Mouse (Mus musculus) stomach, embryonic 14.5 days (tissue): Measurements from ENCODE around the gene Frmd3. TPM values are rescaled to one million over a fixed set of nuclear protein-coding genes. Genes with fewer than 3 reads are reported as not detected.
"Not testable (repeated sequence)": the region's sequence is repeated elsewhere in the genome, so short reads cannot be mapped to it uniquely, and the experiment has no call there.

Source experiments
- ATAC-seq: fragments of 200-750 bp; cut with Nextera tagmentation; 2 replicates; pipeline ENCODE4 v1.8.0; 2017; ENCODE audit warnings: low read depth, moderate TSS enrichment; ENCODE audit not compliant: insufficient number of reproducible peaks, insufficient read depth, low FRiP score
- H3K27ac ChIP-seq: fragments of 300-500 bp; sonication (generic); 2 replicates; pipeline ENCODE4 v1.5.1; 2014; ENCODE audit warnings: mild to moderate bottlenecking, low read length, moderate library complexity, mixed read lengths
- H3K27me3 ChIP-seq: fragments of 300-500 bp; sonication (generic); 2 replicates; pipeline ENCODE4 v1.6.1; 2014; ENCODE audit warnings: low read length, control low read depth, mixed read lengths; ENCODE audit not compliant: control insufficient read depth, insufficient read depth
- H3K36me3 ChIP-seq: fragments of 300-500 bp; sonication (generic); 2 replicates; pipeline ENCODE4 v1.6.1; 2014; ENCODE audit warnings: mild to moderate bottlenecking, control low read depth, low read length, moderate library complexity, mixed read lengths; ENCODE audit not compliant: control insufficient read depth, insufficient read depth
- H3K4me1 ChIP-seq: fragments of 300-500 bp; sonication (generic); 2 replicates; pipeline ENCODE4 v1.6.1; 2014; ENCODE audit warnings: low read length, control low read depth, mixed read lengths; ENCODE audit not compliant: control insufficient read depth, insufficient read depth
- H3K4me2 ChIP-seq: fragments of 300-500 bp; sonication (generic); replicated peaks from 2 replicates; pipeline ENCODE4 v1.6.1; 2014; ENCODE audit warnings: low read depth, low read length, control low read depth
- H3K4me3 ChIP-seq: fragments of 300-500 bp; sonication (generic); 2 replicates; pipeline ENCODE4 v1.5.1; 2014; ENCODE audit warnings: low read depth, low read length, control low read depth
- H3K9ac ChIP-seq: fragments of 300-500 bp; sonication (generic); replicated peaks from 2 replicates; pipeline ENCODE4 v1.6.1; 2014; ENCODE audit warnings: low read depth, mild to moderate bottlenecking, control low read depth, low read length, moderate library complexity, mixed read lengths
- H3K9me3 ChIP-seq: fragments of 300-500 bp; sonication (generic); 2 replicates; pipeline ENCODE4 v1.6.1; 2016; ENCODE audit warnings: low read depth, low read length, control low read depth; ENCODE audit not compliant: control insufficient read depth
- WGBS: fragments of 180-500 bp; shearing (Covaris S2); extraction: QIAGEN DNeasy Blood & Tissue Kit; methylation state at CpG from one replicate; pipeline ENCODE4 v1.1.7; 2014; 5-methylcytosine and 5-hydroxymethylcytosine counted together
- polyA plus RNA-seq: library from polyadenylated mRNA; unstranded; fragments of >200 nt; fragmentation: Nextera tagmentation; extraction: Ambion mirVana; gene quantifications from 2 replicates; pipeline ENCODE4 v1.2.1, GENCODE M21; 2014

Gene Frmd3
- polyA plus RNA-seq, 1 experiment from 2014 or later: 1.4 TPM

DNA sequence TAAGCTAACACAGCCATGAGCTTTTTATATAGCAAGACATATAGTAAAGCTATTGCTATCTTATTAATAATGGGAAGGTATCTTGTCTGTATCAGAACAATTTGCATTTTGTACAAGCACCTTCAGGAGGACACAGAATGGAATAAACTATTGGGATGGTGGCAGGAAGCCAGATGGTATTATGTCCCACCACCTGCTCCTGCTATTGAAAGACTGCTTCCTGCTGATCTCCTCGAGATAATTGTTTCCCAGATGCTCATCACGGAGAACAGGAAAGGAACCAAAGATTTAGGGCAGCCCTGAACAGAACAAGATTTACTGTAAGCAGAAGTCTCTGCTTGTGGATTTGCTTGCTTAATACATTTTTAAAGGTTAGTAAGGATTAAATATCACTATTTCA, 63.5 kb downstream of the Frmd3 start:
- H3K9ac ChIP-seq: no peak overlapping the region
- no peaks in the 10 kb centered on the region for H3K27me3 ChIP-seq
- 42% methylated on average over 2 of the region's 2 CpGs for WGBS
- H3K4me1 ChIP-seq: no peaks in the 10 kb centered on the region
- H3K4me2 ChIP-seq: no peak overlapping the region
- H3K36me3 ChIP-seq: no peaks in the 10 kb centered on the region
- H3K4me3 ChIP-seq: no peak overlapping the region
- H3K27ac ChIP-seq: no peak overlapping the region
- H3K9me3 ChIP-seq: no peaks in the 10 kb centered on the region
- ATAC-seq: no peak

DNA sequence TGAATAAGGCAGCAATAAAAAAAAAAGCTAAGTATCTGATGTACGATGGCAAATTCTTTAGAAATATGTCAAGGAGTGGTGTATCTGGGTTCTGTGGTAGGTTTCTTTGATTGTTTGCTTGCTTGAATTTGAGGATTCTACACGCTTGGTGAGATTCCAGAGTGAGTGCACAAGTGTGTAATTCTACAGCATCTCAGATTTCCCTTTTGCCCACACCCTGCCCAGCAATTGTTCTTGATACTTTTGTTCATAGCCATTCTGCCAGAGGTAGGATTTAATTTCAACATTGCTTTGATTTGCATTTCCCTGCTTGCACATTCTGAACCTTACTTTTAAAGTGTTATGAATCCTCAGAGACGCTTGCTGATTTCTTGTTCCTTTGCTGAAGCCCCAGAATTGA, 97.6 kb downstream of the Frmd3 start:
- Histone ChIP-seq H3K4me1 (no peaks in the 10 kb centered on the region), H3K9me3 (no peaks in the 10 kb centered on the region), H3K27ac (no peak overlapping the region), H3K4me3 (no peak overlapping the region), H3K36me3 (no peaks in the 10 kb centered on the region), H3K9ac (no peak overlapping the region), H3K4me2 (no peak overlapping the region), H3K27me3 (no peaks in the 10 kb centered on the region)
- WGBS: 80% methylated on average over 3 of the region's 3 CpGs
- no peak for ATAC-seq

DNA sequence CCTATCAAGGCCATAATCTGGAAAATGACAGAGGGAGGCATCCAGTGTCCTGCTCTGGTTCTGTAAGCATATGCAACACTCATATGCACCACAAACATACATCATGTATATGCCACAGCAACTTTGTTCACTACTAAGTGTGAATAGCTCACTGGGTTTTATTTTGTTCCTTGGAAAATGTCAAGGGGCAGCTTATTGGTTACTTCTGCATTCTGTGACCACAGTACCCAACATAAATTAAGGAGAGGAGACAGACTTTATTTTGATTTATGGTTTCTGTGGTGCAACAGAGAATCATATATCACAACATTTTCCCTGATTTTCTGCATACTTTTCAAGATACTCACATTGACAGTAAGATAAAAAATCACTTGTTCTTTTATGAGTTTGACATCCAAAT, 178.3 kb downstream of the Frmd3 start:
- Histone ChIP-seq H3K4me3 (no peak overlapping the region), H3K27ac (no peak overlapping the region), H3K9me3 (no peaks in the 10 kb centered on the region), H3K9ac (no peak overlapping the region), H3K36me3 (no peaks in the 10 kb centered on the region), H3K4me1 (no peaks in the 10 kb centered on the region), H3K4me2 (no peak overlapping the region), H3K27me3 (no peaks in the 10 kb centered on the region)
- no peak for ATAC-seq

DNA sequence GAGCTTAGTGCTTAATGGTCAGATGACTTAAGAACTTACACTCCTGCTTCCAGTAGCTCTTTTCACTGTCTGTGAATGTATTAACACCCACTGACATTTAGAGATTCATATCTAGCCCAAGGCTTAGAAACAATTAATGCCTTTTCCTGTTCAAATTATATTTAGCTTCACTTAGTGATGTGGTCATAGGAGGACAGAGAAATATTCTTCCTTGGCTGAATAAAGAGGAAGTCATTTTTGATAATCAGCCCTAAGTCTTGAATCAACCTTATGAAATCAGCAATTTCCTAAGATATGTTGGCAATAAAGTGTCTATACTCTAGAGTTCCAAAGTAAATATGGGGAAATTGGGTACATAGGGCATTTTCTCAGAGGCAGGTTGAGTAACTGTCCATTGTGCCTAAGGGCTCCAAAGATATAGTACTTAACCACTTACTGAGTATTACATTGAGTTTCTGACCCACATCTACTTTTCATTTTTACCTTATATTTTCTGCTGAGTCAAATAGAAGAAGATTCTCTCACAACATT, 188.1 kb downstream of the Frmd3 start:
- Histone ChIP-seq H3K9ac (no peak overlapping the region), H3K36me3 (no peaks in the 10 kb centered on the region)
- ATAC-seq: no peak

DNA sequence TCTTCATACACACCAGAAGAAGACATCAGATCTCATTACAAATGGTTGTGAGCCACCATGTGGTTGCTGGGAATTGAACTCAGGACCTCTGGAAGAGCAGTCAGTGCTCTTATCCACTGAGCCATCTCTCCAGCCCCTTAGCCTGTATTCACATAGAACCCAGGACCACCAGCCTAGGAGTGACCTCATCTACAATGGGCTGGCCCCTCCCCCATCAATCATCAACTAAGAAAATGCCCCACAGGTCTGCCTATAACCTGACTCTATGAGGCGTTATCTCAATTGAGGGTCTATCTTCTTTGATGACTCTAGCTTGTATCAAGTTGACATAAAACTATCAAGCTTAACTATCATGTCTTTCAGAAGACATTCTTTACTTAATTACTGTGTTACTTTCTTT, 208.5 kb downstream of the Frmd3 start:
- H3K4me1 ChIP-seq, H3K9ac ChIP-seq, H3K27me3 ChIP-seq, ATAC-seq, H3K36me3 ChIP-seq, H3K27ac ChIP-seq, H3K4me3 ChIP-seq, H3K4me2 ChIP-seq, H3K9me3 ChIP-seq: not testable (repeated sequence)
- 89% methylated on average over 1 of the region's 1 CpGs for WGBS

More for the DNA sequence above, 188.1 kb downstream of the Frmd3 start:
- no peaks in the 10 kb centered on the region for H3K27me3 ChIP-seq
- no peak overlapping the region for H3K4me3 ChIP-seq
- H3K4me2 ChIP-seq: no peak overlapping the region
- no peaks in the 10 kb centered on the region for H3K9me3 ChIP-seq
- H3K27ac ChIP-seq: no peak overlapping the region
- no peaks in the 10 kb centered on the region for H3K4me1 ChIP-seq

DNA sequence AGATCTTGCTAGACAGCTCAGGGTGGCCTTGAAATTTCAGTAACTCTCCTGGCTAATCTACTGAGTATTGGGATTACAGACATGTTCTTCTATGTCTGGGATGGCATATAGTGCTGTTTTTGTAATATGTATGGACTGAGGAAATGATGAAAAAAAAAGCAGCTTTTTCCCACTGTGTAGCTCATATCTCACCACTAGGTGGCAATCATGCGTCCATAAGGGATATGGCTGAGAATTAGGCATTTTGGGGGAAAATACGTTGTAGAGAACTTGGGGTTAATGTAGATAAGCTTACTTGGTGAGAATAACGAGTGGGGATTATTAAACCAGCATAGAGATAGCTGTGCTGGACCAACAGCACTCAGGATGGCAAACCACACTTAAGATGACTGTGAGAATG, 209.1 kb downstream of the Frmd3 start:
- H3K27ac ChIP-seq: no peak overlapping the region
- WGBS: 28% methylated on average over 3 of the region's 3 CpGs
- no peaks in the 10 kb centered on the region for H3K36me3 ChIP-seq
- H3K4me2 ChIP-seq: no peak overlapping the region
- H3K27me3 ChIP-seq: no peaks in the 10 kb centered on the region
- no peak overlapping the region for H3K9ac ChIP-seq
- no peaks in the 10 kb centered on the region for H3K4me1 ChIP-seq
- H3K9me3 ChIP-seq: no peaks in the 10 kb centered on the region
- ATAC-seq: no peak
- no peak overlapping the region for H3K4me3 ChIP-seq

DNA sequence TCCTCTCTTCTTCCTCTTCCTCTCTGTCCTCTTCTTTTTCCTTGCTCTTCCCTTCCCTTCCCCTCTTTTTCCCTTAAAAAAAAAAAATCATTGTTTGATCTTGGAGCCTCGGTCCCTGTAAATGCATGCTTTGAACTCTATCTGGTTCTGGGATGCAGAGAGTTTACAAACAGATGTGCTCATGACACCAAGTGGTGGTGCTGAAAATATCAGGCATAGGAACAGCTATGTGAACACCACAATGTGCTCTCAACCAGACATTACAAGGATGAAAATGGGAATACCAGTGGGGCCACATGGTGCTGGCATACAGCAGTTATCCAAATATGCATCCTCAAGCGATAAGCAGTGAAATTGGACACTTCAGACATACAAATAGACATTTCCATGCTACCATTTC, 211.0 kb downstream of the Frmd3 start:
- 65% methylated on average over 2 of the region's 2 CpGs for WGBS
- Histone ChIP-seq H3K27me3 (no peaks in the 10 kb centered on the region), H3K4me1 (no peaks in the 10 kb centered on the region), H3K27ac (no peak overlapping the region), H3K4me3 (no peak overlapping the region), H3K9ac (no peak overlapping the region), H3K9me3 (no peaks in the 10 kb centered on the region), H3K36me3 (no peaks in the 10 kb centered on the region), H3K4me2 (no peak overlapping the region)
- no peak for ATAC-seq

DNA sequence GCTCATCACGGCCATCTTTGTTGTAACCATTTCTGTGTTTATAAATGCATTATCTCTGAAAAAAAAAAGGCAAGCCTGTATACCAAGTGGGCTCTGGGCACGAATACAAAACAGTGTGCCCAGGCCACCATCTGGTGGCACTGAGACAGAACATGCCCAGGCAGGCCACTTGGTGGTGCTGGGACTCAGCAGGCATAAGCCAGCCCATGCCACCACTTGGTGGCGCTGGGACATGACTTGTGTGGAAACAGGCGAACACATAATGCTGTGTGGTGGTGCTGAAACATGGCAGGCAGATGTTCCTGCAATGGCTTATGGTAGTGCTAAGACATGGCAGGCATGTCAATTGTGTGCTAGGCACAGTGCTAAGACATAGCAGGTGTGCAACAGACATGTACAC, 217.8 kb downstream of the Frmd3 start:
- Histone ChIP-seq H3K36me3 (no peaks in the 10 kb centered on the region), H3K9me3 (no peaks in the 10 kb centered on the region), H3K4me2 (no peak overlapping the region), H3K9ac (no peak overlapping the region), H3K27ac (no peak overlapping the region), H3K4me1 (no peaks in the 10 kb centered on the region), H3K27me3 (no peaks in the 10 kb centered on the region), H3K4me3 (no peak overlapping the region)
- WGBS: 72% methylated on average over 4 of the region's 4 CpGs
- peak; percentile 10; the same call in 1 of the 2 replicates for ATAC-seq

DNA sequence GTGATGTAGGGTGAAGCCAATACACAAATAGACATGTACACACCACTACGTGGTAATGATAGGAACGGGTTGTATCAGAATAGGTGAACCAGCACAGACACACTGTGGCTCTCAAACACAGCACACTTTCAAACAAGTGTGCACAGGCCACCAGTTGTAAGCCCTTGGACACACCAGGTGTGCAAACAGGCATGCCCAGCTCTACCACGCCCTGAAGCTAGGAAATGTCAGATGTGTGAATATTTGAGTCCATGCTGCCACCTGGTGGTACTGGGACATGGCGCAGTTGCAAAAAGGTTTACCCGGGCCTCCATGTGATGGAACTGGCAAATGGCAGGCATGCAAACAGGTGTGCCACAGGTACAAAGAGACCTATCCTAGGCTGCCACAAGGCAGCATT, 218.2 kb downstream of the Frmd3 start:
- Histone ChIP-seq H3K27ac (no peak overlapping the region), H3K4me2 (no peak overlapping the region), H3K36me3 (no peaks in the 10 kb centered on the region), H3K9me3 (no peaks in the 10 kb centered on the region), H3K4me1 (no peaks in the 10 kb centered on the region), H3K27me3 (no peaks in the 10 kb centered on the region), H3K4me3 (no peak overlapping the region), H3K9ac (no peak overlapping the region)
- ATAC-seq: peak; percentile 56
- WGBS: 60% methylated on average over 5 of the region's 5 CpGs
